Mouse (Mus musculus) C3H10T1/2 (cell line): ENCODE results near the gene Myoz2. TPM values are rescaled to one million over a fixed set of nuclear protein-coding genes. Genes with fewer than 3 reads are reported as not detected.

Experiments
- polyA plus RNA-seq, 2 experiments: library from polyadenylated mRNA; unstranded; fragments of >200 nt; fragmentation: generic; extraction: Trizol; gene quantifications; one replicate each; pipeline ENCODE4 v1.2.1; 2012; ENCODE audit warnings: missing spikeins in 2 of 2

Myoz2 gene
- not detected for polyA plus RNA-seq

DNA sequence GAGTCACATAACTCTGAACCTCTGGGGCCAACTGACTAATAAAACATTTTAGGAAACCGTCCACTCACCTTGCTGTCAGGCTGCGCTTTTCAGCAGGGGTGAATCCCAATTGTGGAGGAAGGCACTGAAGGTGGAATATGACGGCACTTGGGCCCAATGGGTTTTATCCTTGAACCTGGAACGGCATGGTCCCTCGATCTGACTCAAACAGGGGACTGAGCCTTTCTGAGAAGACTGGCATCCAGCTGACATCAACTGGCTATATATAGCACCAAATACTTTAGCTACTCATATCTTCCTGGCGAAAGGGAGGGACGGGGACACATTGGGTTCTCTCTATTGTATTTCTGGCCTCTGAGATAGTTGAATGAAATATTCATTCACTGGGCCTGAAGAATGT, at the start of gene Myoz2:
Gene Myoz2 (minus strand): TSS at position 264 of the 400 bp plus-strand sequence.

DNA sequence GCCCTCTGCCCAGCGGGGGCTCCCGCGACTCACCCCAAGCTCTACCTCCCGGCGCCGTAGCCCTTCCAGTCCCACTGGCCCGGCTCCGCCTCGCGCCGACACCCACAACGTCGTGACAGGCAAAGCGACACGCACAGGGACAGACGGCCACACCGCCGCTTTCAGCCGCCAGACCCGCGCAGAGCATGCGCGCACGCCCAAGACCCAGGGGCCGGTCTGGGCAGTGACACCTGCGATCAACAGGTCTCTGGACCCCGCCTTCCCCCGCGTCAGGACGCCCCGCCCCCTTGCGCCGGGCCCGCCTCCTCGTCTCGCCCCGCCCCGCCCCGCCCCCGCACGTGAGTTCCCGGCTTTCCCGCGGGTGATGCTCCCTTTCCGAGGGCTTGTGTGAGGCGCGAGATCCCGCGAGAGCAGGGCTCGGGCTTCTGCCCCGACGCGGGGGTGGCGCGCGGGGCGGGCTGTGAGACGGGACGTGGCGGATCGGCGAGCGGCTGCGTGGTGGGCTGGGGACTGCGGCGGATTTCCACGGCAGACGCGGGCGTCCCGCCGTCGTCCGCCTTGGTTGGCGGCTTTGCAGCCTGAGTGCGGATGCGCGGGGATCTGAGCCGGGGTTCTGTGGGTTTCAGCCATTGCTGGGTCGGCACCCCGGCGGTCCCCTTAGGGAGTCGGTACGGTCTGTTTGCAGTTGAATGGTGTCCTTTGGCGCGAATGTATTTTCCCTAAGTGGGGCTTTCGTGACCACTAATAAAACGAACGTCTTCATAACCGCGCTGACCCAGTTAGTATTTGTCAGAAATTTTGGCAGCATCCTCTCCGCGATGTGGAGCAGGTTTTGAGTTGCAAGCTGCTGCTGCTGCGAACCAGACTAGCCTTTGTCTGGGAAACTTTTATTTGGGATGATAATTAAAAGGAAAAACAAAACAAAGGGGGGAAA, 50.3 kb downstream of the Myoz2 start, which contains the start of gene Usp53:
Gene Usp53 (minus strand): TSS at position 262 of the 934 bp plus-strand sequence.

Other genes with a start within 250 kb of the Myoz2 start
- under 1 TPM in 1 of 2 experiments, not detected in 1; 0.06 TPM for gene Fabp2, start 139.9 kb downstream of the Myoz2 start, polyA plus RNA-seq
- gene Gm10959, start 115.7 kb downstream of the Myoz2 start, polyA plus RNA-seq = not detected
- gene 1810037I17Rik, start 110.8 kb downstream of the Myoz2 start, polyA plus RNA-seq = 10 to 100 TPM; 17.9 to 55.8 TPM
- gene Usp53, start 50.5 kb downstream of the Myoz2 start, polyA plus RNA-seq = under 1 TPM; 0.08 to 0.51 TPM
- gene Synpo2, start 201.1 kb upstream of the Myoz2 start, polyA plus RNA-seq = 1 to 10 TPM in 1 of 2 experiments, under 1 TPM in 1; 0.09 to 2.0 TPM
- gene Sec24d, start 232.4 kb upstream of the Myoz2 start, polyA plus RNA-seq = 10 to 100 TPM; 15.5 to 44.0 TPM